Mouse (Mus musculus) cerebellum, adult 2 months (tissue): ENCODE data around the gene Hes5. TPM values are rescaled to one million over a fixed set of nuclear protein-coding genes. Genes with fewer than 3 reads are reported as not detected.

Experiments used
- DNase-seq, 2 experiments: peaks; one replicate each; pipeline ENCODE4 v3.0.0; 2021
- H3K27ac ChIP-seq: fragments of 200-500 bp; 2 replicates; pipeline ENCODE4 v1.5.1; 2012; ENCODE audit warnings: low read length, control low read depth, inconsistent platforms; ENCODE audit not compliant: insufficient read depth
- H3K27me3 ChIP-seq: fragments of 200-500 bp; 2 replicates; pipeline ENCODE4 v1.6.1; 2012; ENCODE audit warnings: inconsistent platforms, mild to moderate bottlenecking, low read length, moderate library complexity; ENCODE audit not compliant: control insufficient read depth, insufficient read depth
- H3K4me1 ChIP-seq: fragments of 200-500 bp; 2 replicates; pipeline ENCODE4 v1.6.1; 2011; ENCODE audit warnings: low read length; ENCODE audit not compliant: control insufficient read depth, insufficient read depth
- H3K4me3 ChIP-seq: fragments of 200-500 bp; replicated peaks from 2 replicates; pipeline ENCODE3; 2011; ENCODE audit warnings: mild to moderate bottlenecking, low read depth, low read length, control low read depth; ENCODE audit not compliant: insufficient read depth
- CTCF ChIP-seq: fragments of 200-500 bp; IDR thresholded peaks from 2 replicates; pipeline ENCODE4 v1.5.1; 2011; ENCODE audit warnings: low read depth, mild to moderate bottlenecking, control low read depth, low read length, moderate library complexity, borderline replicate concordance; ENCODE audit not compliant: insufficient read depth
- POLR2A ChIP-seq: fragments of 200-500 bp; IDR thresholded peaks from 2 replicates; pipeline ENCODE4 v1.6.1; 2011; ENCODE audit warnings: low read length, control low read depth, borderline replicate concordance; ENCODE audit not compliant: insufficient read depth
- WGBS: fragments of 180-500 bp; shearing (Covaris S2); methylation state at CpG from one replicate; pipeline ENCODE4 v1.1.7; 2018; 5-methylcytosine and 5-hydroxymethylcytosine counted together
- polyA plus RNA-seq: library from polyadenylated mRNA; depleted of rRNA; stranded (reverse); fragments of >200 nt; gene quantifications from 2 replicates; pipeline ENCODE4 v1.2.3, GENCODE M21; 2012

The Hes5 gene
- polyA plus RNA-seq, 1 experiment, result 4.6 TPM

- no peak overlapping the region for H3K27ac ChIP-seq
- TF ChIP-seq CTCF, result peak; percentile 95
- no peak for TF ChIP-seq POLR2A
- 10% methylated on average over 2 of the region's 2 CpGs for WGBS
- peak; percentile 78 to 88 for DNase-seq
- H3K4me3 ChIP-seq, result no peak overlapping the region
- H3K4me1 ChIP-seq, result peaks cover 6% of the 10 kb centered on the region; the same call in 1 of the 2 replicates
- H3K27me3 ChIP-seq, result no peaks in the 10 kb centered on the region
Observed at GRCm38 (mm10) chr4:154944121-154944590, 16.6 kb upstream of the Hes5 start.

DNA sequence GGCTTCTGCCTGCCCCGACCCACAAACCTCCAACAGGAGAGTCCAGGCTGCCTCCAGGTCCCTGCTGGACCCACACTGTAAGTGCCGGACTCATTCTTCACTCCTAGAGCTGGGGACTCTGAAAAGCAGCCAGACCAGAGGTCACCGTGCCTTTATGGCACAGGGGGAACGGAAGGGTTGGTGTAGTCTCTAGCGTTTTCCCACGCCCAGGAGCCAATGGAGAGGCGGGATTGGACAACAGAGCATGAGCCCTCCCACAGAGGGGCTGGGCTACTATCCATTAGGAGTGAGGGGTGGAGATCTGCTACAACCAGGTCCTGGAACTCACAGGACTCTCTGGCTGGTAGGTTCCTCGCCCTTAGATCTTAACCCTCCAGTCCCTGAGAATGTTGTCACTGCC is 14.4 kb upstream of the Hes5 start:
- 20% methylated on average over 8 of the region's 8 CpGs for WGBS
- Histone ChIP-seq H3K27me3 (no peaks in the 10 kb centered on the region; the same call in 1 of the 2 replicates), H3K4me1 (peaks cover 6% of the 10 kb centered on the region; the same call in 1 of the 2 replicates), H3K4me3 (peak overlapping the region; percentile 44), H3K27ac (no peak overlapping the region)
- TF ChIP-seq CTCF, result no peak
- peak; percentile 39; the same call in 1 of the 2 replicates for TF ChIP-seq POLR2A
- peak; percentile 65 to 75 for DNase-seq

DNA sequence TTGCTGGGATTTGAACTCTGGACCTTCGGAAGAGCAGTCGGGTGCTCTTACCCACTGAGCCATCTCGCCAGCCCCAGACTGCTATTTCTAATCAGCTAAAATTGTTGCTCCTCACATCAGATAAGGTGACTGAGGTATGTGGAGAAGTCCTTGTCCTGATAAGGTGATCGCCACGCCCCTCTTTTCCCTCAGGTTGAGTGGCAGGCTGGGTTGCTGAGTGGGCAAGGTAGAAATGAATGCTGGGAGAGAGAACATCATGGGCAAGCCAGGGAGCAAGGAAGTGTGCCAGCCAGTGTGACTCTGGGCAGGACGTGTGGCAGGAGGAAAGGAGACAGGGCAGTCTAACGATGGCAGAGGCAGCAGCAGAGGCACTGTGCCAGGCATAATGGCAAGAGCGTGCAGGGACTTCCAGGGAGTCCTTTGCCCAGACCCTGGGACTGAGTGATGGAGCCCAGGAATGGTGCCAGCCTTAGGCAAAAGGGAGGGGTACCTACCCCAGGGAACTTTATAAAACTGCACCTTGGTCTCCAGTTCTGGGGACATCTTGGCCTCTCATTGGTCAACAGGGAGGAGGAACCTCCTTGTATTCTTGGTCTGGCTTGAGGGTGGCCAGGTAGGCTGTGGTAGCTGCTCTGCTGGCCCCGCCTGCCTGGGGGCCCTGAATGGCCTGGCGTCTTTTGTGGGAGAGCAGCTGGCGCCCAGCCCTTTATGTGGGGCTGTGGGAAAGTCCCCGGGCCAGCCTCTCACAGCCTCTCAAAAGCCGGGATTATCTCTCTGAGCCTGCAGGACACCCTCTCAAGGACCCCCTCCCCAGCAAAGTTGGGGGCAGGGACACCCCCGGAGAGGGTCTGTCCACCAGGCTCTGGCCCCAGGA is 12.4 kb upstream of the Hes5 start:
- no peak for DNase-seq
- TF ChIP-seq CTCF, result no peak
- no peak for TF ChIP-seq POLR2A
- Histone ChIP-seq H3K27me3 (no peaks in the 10 kb centered on the region; the same call in 1 of the 2 replicates), H3K4me3 (no peak overlapping the region), H3K27ac (no peak overlapping the region), H3K4me1 (peaks cover 11% of the 10 kb centered on the region)
- 24% methylated on average over 14 of the region's 14 CpGs for WGBS

- Histone ChIP-seq H3K4me3 (no peak overlapping the region), H3K27ac (no peak overlapping the region), H3K4me1 (peaks cover 14% of the 10 kb centered on the region), H3K27me3 (no peaks in the 10 kb centered on the region; the same call in 1 of the 2 replicates)
- no peak for TF ChIP-seq CTCF
- TF ChIP-seq POLR2A, result no peak
- no peak for DNase-seq
- 41% methylated on average over 6 of the region's 6 CpGs for WGBS
Observed at GRCm38 (mm10) chr4:154948940-154949588, 11.7 kb upstream of the Hes5 start.

DNA sequence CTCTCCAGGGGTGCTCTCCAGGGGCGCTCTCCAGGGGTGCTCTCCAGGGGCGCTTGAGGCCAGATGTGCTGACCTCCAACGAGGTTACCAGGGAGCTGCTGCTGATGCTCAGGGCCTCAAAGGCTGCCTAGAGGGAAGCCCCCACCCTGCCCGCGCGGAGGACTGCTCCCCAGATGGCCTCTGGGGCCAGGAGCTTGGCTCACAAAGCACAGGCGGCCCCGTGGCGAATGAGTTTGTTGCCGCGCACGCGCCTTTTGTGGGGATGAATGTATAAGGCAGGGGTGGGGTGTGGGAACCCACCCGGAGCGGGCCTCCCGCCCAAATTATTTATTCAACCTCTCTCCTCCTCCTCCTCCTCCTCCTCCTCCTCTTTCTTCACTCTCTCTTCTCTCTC is 11.1 kb upstream of the Hes5 start:
- DNase-seq, result no peak
- TF ChIP-seq POLR2A, result no peak
- TF ChIP-seq CTCF, result no peak
- Histone ChIP-seq H3K4me1 (peaks cover 14% of the 10 kb centered on the region), H3K4me3 (no peak overlapping the region), H3K27me3 (no peaks in the 10 kb centered on the region; the same call in 1 of the 2 replicates), H3K27ac (no peak overlapping the region)
- WGBS, result 9% methylated on average over 16 of the region's 16 CpGs

DNA sequence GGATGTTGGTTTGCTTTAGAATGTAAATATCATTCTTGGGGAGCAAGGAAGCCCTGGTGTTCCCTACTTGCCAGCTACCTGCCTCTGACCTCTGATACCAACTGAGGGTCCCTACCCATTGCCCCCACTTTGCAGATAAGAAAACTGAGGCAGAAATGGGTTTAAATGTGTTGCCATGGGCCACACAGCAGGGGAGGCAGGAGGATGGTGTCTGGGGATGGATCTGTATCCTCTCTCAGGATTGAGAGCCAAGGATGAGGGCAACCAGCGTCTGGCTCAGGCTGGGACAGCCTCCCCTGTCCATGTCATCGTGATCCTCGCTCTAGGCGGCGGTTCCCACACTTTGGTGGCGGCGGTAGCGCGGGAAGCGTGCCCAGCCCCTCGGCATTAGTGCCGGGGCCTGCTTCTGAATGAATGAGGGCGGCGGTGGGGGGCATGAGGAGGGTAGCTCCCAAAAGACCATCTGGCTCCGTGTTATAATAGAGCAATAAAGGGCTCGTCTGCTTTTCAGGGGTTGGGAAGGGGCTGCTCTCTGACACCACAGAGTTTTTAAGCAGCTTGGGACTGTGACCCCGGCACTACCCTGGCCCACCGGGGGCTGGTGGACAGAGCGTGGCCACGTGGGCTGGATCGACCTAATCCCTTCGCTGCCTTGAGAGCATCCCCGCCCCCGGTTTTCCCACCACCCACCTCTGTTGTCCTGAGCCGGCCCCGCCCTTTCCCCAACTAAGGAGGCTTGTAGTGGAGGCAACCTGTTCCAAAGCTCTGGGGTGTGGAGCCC is 8.1 kb upstream of the Hes5 start:
- Histone ChIP-seq H3K4me3 (no peak overlapping the region), H3K27ac (no peak overlapping the region), H3K4me1 (peaks cover 19% of the 10 kb centered on the region), H3K27me3 (no peaks in the 10 kb centered on the region; the same call in 1 of the 2 replicates)
- WGBS, result 1% methylated on average over 26 of the region's 26 CpGs
- no peak for TF ChIP-seq POLR2A
- TF ChIP-seq CTCF, result no peak
- peak; percentile 11 to 13 for DNase-seq

GRCm38 (mm10) chr4:154956604-154957003 is 4.1 kb upstream of the Hes5 start:
- TF ChIP-seq CTCF (no peak), POLR2A (no peak)
- Histone ChIP-seq H3K4me1 (peaks cover 30% of the 10 kb centered on the region), H3K27ac (no peak overlapping the region), H3K4me3 (no peak overlapping the region), H3K27me3 (no peaks in the 10 kb centered on the region)
- 66% methylated on average over 9 of the region's 9 CpGs for WGBS
- DNase-seq, result no peak
